Mouse (Mus musculus) G1E (cell line): ENCODE data around the gene Dyrk1a.

Source experiments
- CTCF ChIP-seq: IDR thresholded peaks from 2 replicates; pipeline ENCODE4 v1.5.1; 2012; ENCODE audit warnings: low read depth, low read length, inconsistent platforms, mixed read lengths
- GATA2 ChIP-seq: IDR thresholded peaks from 2 replicates; pipeline ENCODE4 v1.6.1; 2012; ENCODE audit warnings: low read depth, low read length, inconsistent platforms, borderline replicate concordance

- TF ChIP-seq CTCF, result no peak
- TF ChIP-seq GATA2, result no peak
Measured at GRCm38 (mm10) chr16:94589648-94590047, 19.8 kb downstream of the Dyrk1a start.
